Mouse (Mus musculus) Muller cell, postnatal 12 days (primary cell): ENCODE measurements around the gene Nif3l1.
A peak's percentile ranks its signal among the peaks of the same experiment; 100 is the strongest.

Source experiments
- DNase-seq: peaks from one replicate; pipeline ENCODE4 v3.0.0-alpha.2; 2015; ENCODE audit errors: inconsistent ontology term

Nif3l1 gene

GRCm38 (mm10) chr1:58458175-58458574, 13.2 kb downstream of the Nif3l1 start:
- no peak for DNase-seq

GRCm38 (mm10) chr1:58458867-58459266, 13.9 kb downstream of the Nif3l1 start:
- no peak for DNase-seq

GRCm38 (mm10) chr1:58460566-58460965, 15.6 kb downstream of the Nif3l1 start:
- no peak for DNase-seq

GRCm38 (mm10) chr1:58463935-58464334, 19.0 kb downstream of the Nif3l1 start:
- no peak for DNase-seq

GRCm38 (mm10) chr1:58465042-58465441, 20.1 kb downstream of the Nif3l1 start:
- DNase-seq, result no peak

GRCm38 (mm10) chr1:58465561-58465960, 20.6 kb downstream of the Nif3l1 start:
- no peak for DNase-seq

GRCm38 (mm10) chr1:58475662-58476061, 30.7 kb downstream of the Nif3l1 start:
- DNase-seq, result no peak

- DNase-seq, result no peak
Observed at GRCm38 (mm10) chr1:58482647-58483046, 37.7 kb downstream of the Nif3l1 start.

- DNase-seq, result no peak
Observed at GRCm38 (mm10) chr1:58495603-58496002, 50.7 kb downstream of the Nif3l1 start.

GRCm38 (mm10) chr1:58497678-58498077, 52.7 kb downstream of the Nif3l1 start:
- no peak for DNase-seq

GRCm38 (mm10) chr1:58498758-58499157, 53.8 kb downstream of the Nif3l1 start:
- no peak for DNase-seq

- DNase-seq, result no peak
Observed at GRCm38 (mm10) chr1:58503134-58503533, 58.2 kb downstream of the Nif3l1 start.

- DNase-seq, result no peak
Observed at GRCm38 (mm10) chr1:58503793-58504370, 58.9 kb downstream of the Nif3l1 start.

GRCm38 (mm10) chr1:58504577-58505254, 59.8 kb downstream of the Nif3l1 start, which contains the start of gene Orc2:
TSS of gene Orc2 (minus strand) at chr1:58505109.
- peak; percentile 96 for DNase-seq

- DNase-seq, result no peak
Observed at GRCm38 (mm10) chr1:58507249-58507648, 62.3 kb downstream of the Nif3l1 start.
